Mouse (Mus musculus) liver, postnatal 0 days (tissue): ENCODE results near the gene Acy3.

Experiments used
- CTCF ChIP-seq: sonication (generic); IDR thresholded peaks from 2 replicates; pipeline ENCODE4 v1.5.1; 2016; ENCODE audit warnings: antibody characterized with exemption, low read depth
- EP300 ChIP-seq: IDR thresholded peaks from 2 replicates; pipeline ENCODE4 v1.6.1; 2016; ENCODE audit warnings: antibody characterized with exemption, low read depth, mild to moderate bottlenecking

DNA sequence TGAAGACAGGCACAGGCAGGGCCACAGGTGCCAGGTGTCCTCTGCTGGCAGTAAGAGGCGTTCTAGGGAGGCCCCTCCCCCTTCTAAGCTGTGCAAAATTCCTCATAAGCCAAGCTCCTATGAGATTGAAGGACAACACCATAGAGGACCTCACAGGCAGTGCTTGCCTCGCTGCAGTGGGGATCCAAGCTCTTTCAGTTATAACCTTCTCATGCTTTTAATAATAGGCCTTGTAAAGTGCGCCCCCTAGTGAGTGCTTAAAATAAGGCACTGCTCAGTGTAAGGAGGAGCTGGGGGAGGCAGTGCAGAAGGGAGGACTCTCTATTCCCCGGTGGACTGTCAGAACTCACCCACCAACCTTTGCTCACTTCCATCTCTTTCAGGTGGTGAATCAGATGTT is 6.1 kb upstream of the Acy3 start:
- TF ChIP-seq CTCF = peak; percentile 93
- TF ChIP-seq EP300 = no peak
